Mouse (Mus musculus): Measurements from ENCODE around the gene Hal.

Gene Hal

GRCm38 (mm10) chr10:93567841-93568566, 79.4 kb downstream of the Hal start:
- DNase-seq: no peak

- no peak for DNase-seq
These were observed 80.1 kb downstream of the Hal start for GRCm38 (mm10) chr10:93568671-93569070.

Data from kidney, postnatal 14 days (tissue).